Mouse (Mus musculus): ENCODE data around the gene Gmeb1.

DNA sequence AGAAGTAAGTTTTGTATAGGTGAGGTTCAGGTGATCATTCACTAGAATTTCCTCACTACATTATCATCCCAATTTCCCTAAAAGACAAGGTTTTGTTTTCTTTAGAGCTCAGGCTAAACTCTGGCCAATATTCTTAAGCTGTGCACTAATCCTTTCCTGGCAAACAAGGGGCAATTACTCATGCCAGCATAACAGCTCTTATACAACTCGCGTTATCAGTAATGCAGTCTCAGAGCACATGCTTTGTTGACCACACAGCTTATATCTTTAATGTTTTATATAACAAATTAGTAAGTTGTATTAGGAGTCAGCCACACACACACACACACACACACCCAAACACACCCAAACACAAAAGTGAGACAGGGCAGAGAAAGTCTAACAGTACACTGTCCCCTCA, 51.1 kb downstream of the Gmeb1 start:
- TF ChIP-seq POLR2A (IDR thresholded peaks at IDR 0.05; ENCODE audit: borderline replicate concordance, extremely low read depth, low read depth, low read length) (no peak), CTCF (IDR thresholded peaks at IDR 0.05; ENCODE audit: insufficient read depth, low read length) (no peak)

Measured in lung, adult 2 months (tissue).